Mouse (Mus musculus): ENCODE measurements around the gene Adam1a. TPM values are rescaled to one million over a fixed set of nuclear protein-coding genes. Genes with fewer than 3 reads are reported as not detected.
A peak's percentile ranks its signal among the peaks of the same experiment; 100 is the strongest.
"Not testable (repeated sequence)": the region's sequence is repeated elsewhere in the genome, so short reads cannot be mapped to it uniquely, and the experiment has no call there.

Gene Adam1a
- polyA plus RNA-seq, 2 experiments: 0.28 to 1.6 TPM

DNA sequence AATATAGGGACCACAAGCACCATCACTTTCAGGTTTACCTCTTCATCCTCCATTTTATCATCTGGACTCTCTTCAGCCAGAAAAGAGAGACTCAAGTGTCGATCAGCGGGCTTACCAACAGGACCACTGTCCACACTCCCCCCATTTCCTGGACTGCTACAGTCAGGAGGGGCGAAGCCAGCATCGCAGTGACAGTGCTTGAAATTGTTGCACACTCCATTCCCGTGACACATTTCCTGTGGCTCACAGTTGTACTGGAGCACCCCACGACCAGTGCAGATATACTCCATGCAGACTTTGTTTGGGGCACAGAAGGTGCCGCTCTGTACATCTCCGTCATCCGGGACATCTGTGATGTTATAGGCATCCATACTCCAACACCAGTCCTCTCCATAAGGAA is 26.3 kb downstream of the Adam1a start:
- Histone ChIP-seq H3K9me3 (ENCODE audit: control insufficient read depth, low read length) (no peaks in the 10 kb centered on the region), H3K27me3 (ENCODE audit: control insufficient read depth, insufficient read depth, low read length) (no peaks in the 10 kb centered on the region), H3K4me2 (ENCODE audit: low read depth) (no peak overlapping the region), H3K36me3 (replicated peaks; ENCODE audit: control insufficient read depth, insufficient read depth, low read depth) (peaks cover 13% of the 10 kb centered on the region), H3K4me1 (replicated peaks; ENCODE audit: control insufficient read depth in 2 of 2, insufficient read depth in 2 of 2, low read length in 1 of 2) (no peaks in the 10 kb centered on the region), H3K27ac (no peak overlapping the region), H3K4me3 (ENCODE audit: insufficient read depth in 1 of 2, low read depth in 2 of 2, low read length in 2 of 2) (no peak overlapping the region), H3K9ac (replicated peaks) (no peak overlapping the region)
- 71% methylated on average over 9 of the region's 9 CpGs for WGBS (ENCODE audit: insufficient replicate concordance)
- no peak for ATAC-seq (ENCODE audit: insufficient read depth)
- DNase-seq (ENCODE audit: low read depth in 3 of 3, low spot score in 3 of 3): no peak
- TF ChIP-seq EP300 (IDR thresholded peaks at IDR 0.05; ENCODE audit: low read depth): no peak
- TF ChIP-seq CTCF (IDR thresholded peaks at IDR 0.05; ENCODE audit: low read depth): no peak

DNA sequence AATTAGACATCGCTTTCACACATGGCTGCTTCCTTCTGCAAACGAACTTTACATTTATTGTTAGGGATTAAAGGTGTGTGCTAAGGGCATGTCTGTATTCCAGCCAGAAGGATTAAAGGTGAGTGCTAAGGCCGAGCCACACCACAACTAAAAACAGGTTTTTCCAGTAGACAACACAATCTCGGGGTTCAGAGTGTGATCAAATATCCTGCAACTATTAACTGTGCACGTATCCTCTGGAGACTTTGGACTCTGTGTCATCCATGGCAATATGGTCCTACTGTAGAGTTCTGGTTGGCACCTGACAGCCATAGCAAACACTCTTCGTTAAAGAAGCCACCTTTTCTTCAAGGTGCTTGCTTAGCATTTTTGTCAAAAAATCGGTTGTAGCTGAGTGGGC is 35.3 kb downstream of the Adam1a start:
- no peak for TF ChIP-seq CTCF (IDR thresholded peaks at IDR 0.05; ENCODE audit: low read depth)
- TF ChIP-seq EP300 (IDR thresholded peaks at IDR 0.05; ENCODE audit: low read depth): no peak
- ATAC-seq (ENCODE audit: insufficient read depth): no peak
- 67% methylated on average over 7 of the region's 7 CpGs for WGBS (ENCODE audit: insufficient replicate concordance)

DNA sequence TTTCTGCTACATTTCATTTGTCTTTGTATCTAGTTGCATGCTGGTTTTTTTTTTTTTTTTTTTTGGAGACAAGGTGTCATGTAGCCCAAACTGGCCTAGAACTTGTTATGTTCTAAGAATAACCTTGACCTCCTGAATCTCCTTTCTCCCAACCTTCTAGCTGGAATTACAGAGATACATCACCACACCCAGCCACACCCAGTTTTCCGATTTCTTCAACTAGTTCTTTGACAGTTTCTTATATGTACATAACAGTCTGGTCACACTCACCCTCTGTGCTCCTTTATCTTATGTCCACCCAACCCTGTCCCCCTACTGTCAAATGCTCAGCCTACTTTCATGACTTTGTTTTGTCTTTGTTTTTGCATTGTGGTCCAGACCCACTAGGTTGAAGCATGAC is 38.4 kb downstream of the Adam1a start:
- H3K4me3 ChIP-seq (ENCODE audit: insufficient read depth in 1 of 2, low read depth in 2 of 2, low read length in 2 of 2): no peak overlapping the region
- no peak for TF ChIP-seq CTCF (IDR thresholded peaks at IDR 0.05; ENCODE audit: low read depth)
- TF ChIP-seq EP300 (IDR thresholded peaks at IDR 0.05; ENCODE audit: low read depth): no peak
- no peaks in the 10 kb centered on the region for H3K36me3 ChIP-seq (replicated peaks; ENCODE audit: control insufficient read depth, insufficient read depth, low read depth)
- no peak overlapping the region for H3K4me2 ChIP-seq (ENCODE audit: low read depth)
- no peak overlapping the region for H3K27ac ChIP-seq
- DNase-seq (ENCODE audit: low read depth in 3 of 3, low spot score in 3 of 3) (no peak), ATAC-seq (ENCODE audit: insufficient read depth) (no peak)
- WGBS (ENCODE audit: insufficient replicate concordance): 43% methylated on average over 1 of the region's 1 CpGs
- no peaks in the 10 kb centered on the region for H3K27me3 ChIP-seq (ENCODE audit: control insufficient read depth, insufficient read depth, low read length)
- H3K9ac ChIP-seq (replicated peaks): no peak overlapping the region
- no peaks in the 10 kb centered on the region for H3K9me3 ChIP-seq (ENCODE audit: control insufficient read depth, low read length)
- no peaks in the 10 kb centered on the region for H3K4me1 ChIP-seq (replicated peaks; ENCODE audit: control insufficient read depth in 2 of 2, insufficient read depth in 2 of 2, low read length in 1 of 2)

More for the DNA sequence above, 35.3 kb downstream of the Adam1a start:
- Histone ChIP-seq H3K4me2 (ENCODE audit: low read depth) (no peak overlapping the region), H3K36me3 (replicated peaks; ENCODE audit: control insufficient read depth, insufficient read depth, low read depth) (no peaks in the 10 kb centered on the region), H3K27me3 (ENCODE audit: control insufficient read depth, insufficient read depth, low read length) (no peaks in the 10 kb centered on the region), H3K4me3 (ENCODE audit: insufficient read depth in 1 of 2, low read depth in 2 of 2, low read length in 2 of 2) (no peak overlapping the region), H3K27ac (no peak overlapping the region), H3K9me3 (ENCODE audit: control insufficient read depth, low read length) (no peaks in the 10 kb centered on the region), H3K4me1 (replicated peaks; ENCODE audit: control insufficient read depth in 2 of 2, insufficient read depth in 2 of 2, low read length in 1 of 2) (no peaks in the 10 kb centered on the region), H3K9ac (replicated peaks) (no peak overlapping the region)
- DNase-seq (ENCODE audit: low read depth in 3 of 3, low spot score in 3 of 3): no peak

DNA sequence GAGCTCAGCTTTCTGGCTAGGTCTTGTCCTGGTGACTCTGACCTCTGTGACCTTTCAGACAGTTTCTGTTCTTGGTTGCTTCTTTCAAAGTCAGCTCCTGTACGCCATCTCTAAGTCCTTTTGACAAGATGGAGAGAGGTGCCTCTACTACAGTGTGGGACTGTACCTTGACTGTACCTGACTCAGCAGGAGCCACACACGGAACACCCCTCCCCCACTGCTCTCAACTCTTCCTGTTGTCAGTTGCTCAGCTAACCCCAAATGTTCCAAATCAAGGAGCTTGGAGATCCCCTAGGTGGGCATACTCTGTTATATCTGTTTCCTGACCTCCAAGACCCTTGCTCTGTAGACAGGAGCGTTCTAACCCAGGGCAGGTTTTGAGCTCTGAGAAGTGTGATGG is 42.1 kb downstream of the Adam1a start, which contains the start of gene Adam1b:
Gene Adam1b, minus strand, starts transcription at position 205 of the 400 bp plus-strand sequence.
- H3K9ac ChIP-seq (replicated peaks): no peak within 1 kb of the TSS
- no peak within 1 kb of the TSS for H3K4me2 ChIP-seq (ENCODE audit: low read depth)
- no peaks in the 10 kb centered on the region for H3K9me3 ChIP-seq (ENCODE audit: control insufficient read depth, low read length)
- no peak for TF ChIP-seq EP300 (IDR thresholded peaks at IDR 0.05; ENCODE audit: low read depth)
- ATAC-seq (ENCODE audit: insufficient read depth): no peak
- H3K4me3 ChIP-seq (ENCODE audit: insufficient read depth in 1 of 2, low read depth in 2 of 2, low read length in 2 of 2): no peak within 1 kb of the TSS
- H3K27ac ChIP-seq: no peak within 1 kb of the TSS
- H3K27me3 ChIP-seq (ENCODE audit: control insufficient read depth, insufficient read depth, low read length): no peaks in the 10 kb centered on the region
- no peaks in the 10 kb centered on the region for H3K36me3 ChIP-seq (replicated peaks; ENCODE audit: control insufficient read depth, insufficient read depth, low read depth)
- peaks cover 0 to 9% of the 10 kb centered on the region in 2 experiments; a peak in 2 of 4 replicates for H3K4me1 ChIP-seq (replicated peaks; ENCODE audit: control insufficient read depth in 2 of 2, insufficient read depth in 2 of 2, low read length in 1 of 2)
- WGBS (ENCODE audit: insufficient replicate concordance): 53% methylated on average over 3 of the region's 3 CpGs
- DNase-seq (ENCODE audit: low read depth in 3 of 3, low spot score in 3 of 3): no peak

DNA sequence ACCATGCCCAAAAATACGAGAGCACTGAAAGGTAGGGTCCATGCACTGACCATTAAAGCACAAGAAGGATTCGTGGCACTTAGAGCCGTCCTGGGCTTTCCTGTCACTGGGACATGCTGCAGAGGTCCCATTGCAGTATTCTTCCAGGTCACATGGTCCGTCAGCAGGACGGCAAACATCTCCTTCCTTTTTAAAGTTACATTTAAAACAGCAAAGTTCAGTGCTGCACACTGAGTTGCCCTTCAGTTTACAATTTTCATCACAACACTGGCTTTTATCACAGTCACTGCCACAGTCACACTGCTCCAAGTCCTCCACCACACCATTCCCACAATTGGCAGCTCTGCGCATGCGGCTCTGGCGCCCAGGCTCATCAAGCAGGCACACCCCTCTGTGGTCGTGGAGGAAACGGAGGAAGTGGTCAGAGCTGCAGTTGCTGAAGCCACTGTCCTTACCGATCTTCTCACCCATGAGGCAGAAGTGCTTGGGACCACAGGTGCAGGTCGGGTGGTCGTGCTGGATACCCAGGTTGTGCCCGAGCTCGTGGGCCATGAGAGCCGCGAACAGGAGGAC is 43.8 kb downstream of the Adam1a start:
- DNase-seq (ENCODE audit: low read depth in 3 of 3, low spot score in 3 of 3); H3K36me3 ChIP-seq (replicated peaks; ENCODE audit: control insufficient read depth, insufficient read depth, low read depth); H3K27ac ChIP-seq; H3K4me1 ChIP-seq (replicated peaks; ENCODE audit: control insufficient read depth in 2 of 2, insufficient read depth in 2 of 2, low read length in 1 of 2); H3K9ac ChIP-seq (replicated peaks); H3K9me3 ChIP-seq (ENCODE audit: control insufficient read depth, low read length); H3K27me3 ChIP-seq (ENCODE audit: control insufficient read depth, insufficient read depth, low read length); ATAC-seq (ENCODE audit: insufficient read depth): not testable (repeated sequence)
- 0 out of 4 replicates have a peak overlapping the region, but pooled peaks of 1 of the 2 experiments have one; percentile 10 for H3K4me3 ChIP-seq (ENCODE audit: insufficient read depth in 1 of 2, low read depth in 2 of 2, low read length in 2 of 2)
- peak overlapping the region; percentile 47 for H3K4me2 ChIP-seq (ENCODE audit: low read depth)
- WGBS (ENCODE audit: insufficient replicate concordance): 19% methylated on average over 9 of the region's 17 CpGs

All from liver, embryonic 14.5 days (tissue).